Mouse (Mus musculus) cerebellum, adult 18-20 months (tissue): Measurements from ENCODE around the gene Agap1.
A peak's percentile ranks its signal among the peaks of the same experiment; 100 is the strongest.

Source experiments
- DNase-seq, 2 experiments: peaks; one replicate each; pipeline ENCODE4 v3.0.0; 2021

Gene Agap1

DNA sequence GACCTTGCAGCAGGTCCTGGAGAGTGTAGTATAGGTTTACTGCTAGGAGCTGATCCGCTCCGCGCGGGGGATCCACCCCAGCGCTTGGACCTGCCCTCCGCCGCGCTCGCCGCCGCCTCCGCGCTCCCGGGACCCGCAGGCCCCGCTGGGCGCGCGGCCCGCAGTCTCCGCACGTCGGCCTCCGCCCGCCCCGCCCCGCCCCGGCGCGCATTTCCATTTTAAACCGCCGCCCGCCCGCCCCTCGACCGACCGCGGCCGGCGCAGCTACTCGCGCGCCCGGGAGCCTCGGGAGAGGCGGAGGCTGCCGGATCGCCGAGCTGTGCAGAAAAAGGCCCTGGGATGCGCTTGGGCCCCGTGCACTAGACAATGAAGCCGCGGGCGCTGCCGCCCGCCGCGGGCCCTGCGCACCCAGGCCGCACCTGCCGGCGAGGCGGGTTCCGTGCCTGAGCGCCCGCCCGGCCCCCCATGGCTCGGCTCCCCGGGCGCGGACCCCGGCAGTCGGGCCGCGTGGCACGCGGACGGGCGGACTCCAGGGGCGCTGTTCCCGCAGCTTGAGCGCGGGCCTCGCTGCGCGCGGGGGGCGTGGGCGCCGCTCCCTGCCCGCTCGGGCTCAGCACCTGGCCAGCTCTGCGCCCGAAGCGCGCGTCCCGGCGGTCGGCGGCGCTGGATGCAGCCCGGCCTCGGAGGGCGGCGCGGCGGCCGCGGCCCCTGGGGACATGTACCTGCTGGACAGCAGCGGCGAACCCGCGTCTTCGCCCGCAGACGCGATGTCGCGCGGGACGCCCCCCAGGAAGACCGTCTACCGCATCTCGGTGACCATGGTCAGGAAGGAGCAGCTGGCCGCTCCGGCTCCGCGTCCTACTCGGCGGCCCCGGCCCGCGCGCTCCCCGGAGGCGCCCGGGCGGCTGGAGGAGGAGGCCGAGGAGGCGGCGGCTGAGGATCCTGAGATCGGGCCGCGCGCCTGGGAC, 125.7 kb downstream of the Agap1 start:
- peak; percentile 82 to 95 for DNase-seq

DNA sequence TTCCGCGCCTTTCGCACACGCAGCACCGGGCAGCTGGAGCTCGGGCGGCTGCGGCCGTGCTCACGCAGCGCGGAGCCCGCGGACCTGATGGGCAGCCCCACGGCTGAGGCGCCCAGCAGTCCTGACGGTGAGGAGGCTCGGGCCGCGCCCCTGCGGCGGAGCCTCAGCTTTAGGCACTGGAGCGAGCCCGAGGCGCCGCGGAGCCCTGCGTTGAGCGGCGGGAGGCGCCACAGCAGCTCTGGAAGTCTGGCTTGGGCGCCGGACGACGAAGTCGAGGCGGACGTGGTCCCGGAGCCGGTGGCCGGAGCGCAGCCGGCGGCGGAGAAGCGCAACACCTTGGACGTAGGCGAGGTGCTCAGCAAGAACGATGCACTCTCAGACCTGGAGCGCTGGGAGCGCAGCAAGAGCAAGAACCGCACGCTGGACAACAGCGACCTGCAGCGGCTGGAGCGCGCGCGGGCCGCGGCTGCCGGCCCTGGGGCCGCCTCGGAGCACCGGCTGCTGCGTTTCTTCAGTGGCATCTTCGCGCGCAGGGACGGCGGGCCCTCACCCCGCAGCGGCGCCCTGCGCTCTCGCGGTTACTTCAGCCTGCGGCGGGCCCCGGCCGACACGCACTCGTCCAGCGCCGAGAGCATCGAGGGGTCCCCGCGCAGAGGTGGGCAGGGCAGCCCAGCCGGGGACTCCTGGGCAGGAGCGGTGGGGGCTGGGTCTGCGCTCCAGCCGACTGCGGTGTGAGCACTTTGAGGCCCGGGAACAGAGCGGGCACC, 126.6 kb downstream of the Agap1 start:
- DNase-seq: peak; percentile 70 to 75

DNA sequence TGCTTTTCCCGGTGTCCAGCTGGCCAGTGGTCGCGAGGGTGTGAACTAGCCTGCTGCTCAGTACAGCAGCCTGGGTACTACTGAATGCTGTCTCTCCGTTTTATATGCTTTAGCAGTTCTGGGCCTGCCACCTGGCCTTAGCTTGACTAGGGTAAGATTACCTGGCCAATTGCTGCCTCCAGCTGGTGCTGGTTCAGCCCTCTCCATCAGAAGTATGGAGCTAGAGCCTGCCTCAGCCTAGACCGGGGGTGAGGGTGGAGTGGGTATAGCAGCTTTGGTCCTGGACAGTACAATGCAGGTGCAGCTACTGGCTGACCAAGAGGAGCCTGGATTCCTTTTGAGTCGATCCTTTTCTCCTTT, 127.1 kb downstream of the Agap1 start:
- peak in 1 of 2 experiments; percentile 47 for DNase-seq

DNA sequence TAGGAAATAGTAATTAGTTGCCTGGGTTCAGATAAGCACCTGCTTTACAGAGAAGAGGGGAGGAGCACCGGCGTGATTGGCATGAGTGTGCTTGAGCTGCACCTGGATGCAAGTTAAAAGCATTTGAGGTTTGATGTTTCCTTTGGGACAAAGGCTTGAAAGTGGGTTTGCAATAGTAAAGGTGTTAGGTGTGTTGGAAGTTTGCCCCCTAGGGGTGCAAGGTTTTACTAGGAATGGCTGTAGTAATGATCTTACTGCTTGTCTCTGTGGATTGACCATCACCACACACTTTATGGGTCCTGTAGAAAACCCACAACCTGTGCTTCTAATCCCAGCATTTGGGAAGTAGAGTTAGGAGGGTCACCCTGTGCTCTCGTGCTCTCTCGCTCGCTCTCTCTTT, 128.8 kb downstream of the Agap1 start:
- DNase-seq: no peak

DNA sequence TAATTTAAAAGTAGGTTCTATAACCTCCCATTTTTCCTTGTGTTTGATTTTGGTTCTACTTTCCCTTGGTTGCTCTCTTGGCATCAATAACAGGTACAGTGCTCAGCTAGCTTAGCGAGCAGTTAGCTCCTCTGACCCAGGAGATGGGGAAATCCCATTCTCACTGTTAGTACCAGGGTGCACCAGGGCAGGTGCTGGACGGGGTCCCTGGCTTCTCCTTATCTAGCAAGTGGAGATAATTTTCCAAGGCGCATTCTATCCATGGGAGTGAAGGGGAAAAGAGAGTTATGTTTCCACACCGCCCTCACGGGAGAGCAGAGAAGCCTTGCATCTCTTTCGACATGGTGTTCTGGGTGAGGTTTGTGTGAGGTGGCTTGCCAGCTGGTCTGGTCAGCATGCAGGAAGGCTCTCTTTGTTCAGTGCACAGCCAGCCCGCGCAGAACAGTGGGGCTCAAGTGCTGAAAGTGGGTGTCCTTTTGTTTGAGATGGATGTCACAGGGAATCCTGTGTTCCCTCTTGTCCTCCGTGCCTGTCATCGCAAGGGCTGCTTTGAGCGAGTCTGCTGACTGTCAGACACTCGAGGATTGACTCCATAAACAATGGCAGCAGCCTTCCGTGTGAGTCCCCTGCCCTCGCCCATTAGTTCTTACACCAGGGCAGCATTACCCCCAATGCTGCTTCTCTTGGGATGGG, 132.5 kb downstream of the Agap1 start:
- no peak for DNase-seq

DNA sequence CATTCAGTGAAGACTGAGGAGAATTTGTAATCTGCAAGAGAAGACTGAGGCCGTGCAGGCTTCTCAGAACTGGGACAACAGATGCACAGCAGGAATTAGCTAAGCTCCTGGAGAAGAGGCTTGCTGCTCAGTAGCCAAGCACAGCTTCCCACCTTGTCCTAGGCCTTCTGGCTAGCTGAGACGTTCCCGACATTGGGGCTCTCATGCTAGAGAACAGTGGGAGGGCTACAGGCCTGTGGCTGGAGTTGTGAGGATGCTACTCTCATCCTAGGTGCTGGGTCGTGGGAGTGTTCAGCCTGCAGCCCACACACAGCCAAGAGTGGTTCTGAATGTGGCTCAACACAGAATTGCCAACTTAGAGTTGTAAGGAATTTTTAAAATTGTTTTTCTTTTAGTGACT, 133.5 kb downstream of the Agap1 start:
- DNase-seq: no peak

DNA sequence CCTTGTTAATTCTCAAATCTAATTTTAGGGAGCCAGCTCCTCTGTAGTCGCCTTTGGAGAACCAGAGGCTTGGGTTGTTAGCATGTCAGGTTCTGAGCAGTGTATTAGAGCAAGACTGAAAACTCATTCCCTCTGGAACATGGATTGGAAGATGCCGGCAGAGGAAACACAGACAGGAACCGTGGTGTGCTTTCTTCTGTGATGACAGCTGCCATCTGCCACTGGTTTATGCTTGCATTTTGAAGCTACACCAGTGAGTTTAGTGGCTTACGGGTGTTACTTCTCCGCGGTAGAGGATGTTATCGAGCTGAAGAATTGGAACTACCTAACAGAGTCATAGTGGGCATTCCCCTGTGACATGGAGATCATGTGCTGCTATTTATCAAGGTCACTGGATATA, 136.4 kb downstream of the Agap1 start:
- DNase-seq: peak in 1 of 2 experiments; percentile 48

DNA sequence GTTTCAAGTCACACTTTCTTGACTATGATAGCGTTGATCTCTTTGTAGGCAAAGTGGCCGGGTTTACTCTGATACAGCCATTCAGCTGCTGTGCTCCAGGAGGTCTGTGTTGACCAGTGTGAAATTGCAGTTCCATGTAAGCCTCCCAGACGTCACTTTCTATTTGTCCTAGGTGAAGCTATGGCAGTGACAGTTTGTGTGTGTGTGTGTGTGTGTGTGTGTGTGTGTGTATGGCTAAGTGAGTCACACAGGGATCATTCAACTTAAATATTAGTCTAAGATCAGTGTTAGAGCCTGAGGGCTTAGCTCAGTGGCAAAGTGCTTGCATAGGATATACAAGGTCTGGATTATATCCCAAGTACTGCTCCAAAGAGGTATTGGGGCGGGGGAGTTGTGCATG, 138.6 kb downstream of the Agap1 start:
- no peak for DNase-seq

DNA sequence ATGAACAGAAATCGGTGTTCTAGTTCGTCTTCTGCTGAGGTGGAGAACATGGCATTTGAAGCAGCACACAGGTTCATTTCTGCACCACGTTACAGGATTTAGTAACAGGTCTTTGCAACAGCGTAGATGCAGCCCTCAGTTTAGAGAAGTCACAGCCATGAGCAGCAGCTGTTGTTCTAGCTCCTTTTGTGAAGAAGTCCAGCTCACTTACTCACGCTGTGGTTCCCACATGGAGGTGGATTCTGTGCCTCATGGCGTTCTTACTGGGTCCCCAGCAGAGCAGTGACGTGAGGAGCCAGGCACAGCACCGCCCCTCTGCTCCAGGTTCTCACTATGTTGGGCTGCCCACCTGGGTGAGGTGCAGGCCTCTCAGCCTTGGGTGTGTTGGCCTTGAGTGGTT, 140.4 kb downstream of the Agap1 start:
- DNase-seq: no peak

DNA sequence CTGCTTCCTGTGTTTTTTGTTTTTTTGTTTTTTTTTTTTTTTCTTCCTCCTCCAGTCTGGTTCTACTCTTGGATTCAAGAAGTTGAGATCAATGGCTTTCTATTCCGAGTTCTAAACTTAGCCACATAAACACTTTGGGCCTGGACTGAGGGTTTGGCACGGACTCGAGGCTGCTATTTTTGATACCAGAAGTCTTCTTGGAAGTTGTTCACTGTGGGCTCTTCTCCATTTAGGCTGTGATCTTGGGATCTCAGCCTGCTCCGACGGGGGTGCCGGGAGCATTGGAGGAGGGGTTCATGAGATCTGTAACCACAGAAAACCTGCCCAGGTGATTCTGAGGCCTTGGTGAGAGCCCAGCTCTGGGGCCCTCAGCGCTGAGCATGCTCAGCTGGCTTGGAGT, 140.8 kb downstream of the Agap1 start:
- DNase-seq: no peak

DNA sequence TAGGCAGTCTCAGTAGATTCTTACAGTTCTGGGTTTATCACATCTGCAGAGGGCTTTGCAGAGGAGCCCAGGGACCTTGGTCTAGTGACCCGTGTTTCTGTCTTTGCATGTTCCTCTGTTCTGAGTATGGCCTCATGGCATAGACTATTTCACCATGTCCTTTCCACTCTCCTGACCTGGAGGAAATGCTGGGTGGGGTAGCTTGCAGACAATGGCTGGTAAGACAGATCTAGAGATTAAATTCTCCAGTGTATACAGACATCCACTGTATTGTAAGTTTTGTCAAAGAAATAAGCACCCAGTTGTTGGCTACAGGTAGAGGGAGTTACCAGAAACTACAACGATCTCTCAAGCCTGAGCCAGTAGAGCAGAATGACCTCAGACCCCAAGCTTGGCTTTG, 141.6 kb downstream of the Agap1 start:
- no peak for DNase-seq

DNA sequence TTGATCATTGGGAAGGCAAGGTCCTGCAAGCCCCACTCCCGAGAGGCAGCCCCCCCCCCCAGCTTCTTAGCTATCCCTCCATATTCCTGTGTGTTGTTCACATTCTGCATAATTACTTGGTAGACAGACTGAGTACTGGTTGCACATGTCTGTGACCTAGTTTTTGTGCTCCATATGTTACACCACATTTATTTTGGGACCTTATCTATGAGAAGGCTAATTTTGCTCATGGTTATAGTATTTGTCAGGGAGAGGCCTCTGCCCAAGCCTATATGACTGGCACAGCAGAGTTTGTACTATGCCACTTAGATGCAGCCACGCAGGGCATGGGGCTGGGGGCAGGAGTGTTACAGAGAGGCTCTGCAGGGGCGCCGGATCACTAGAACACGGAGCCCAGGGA, 144.3 kb downstream of the Agap1 start:
- peak in 1 of 2 experiments; percentile 42 for DNase-seq

DNA sequence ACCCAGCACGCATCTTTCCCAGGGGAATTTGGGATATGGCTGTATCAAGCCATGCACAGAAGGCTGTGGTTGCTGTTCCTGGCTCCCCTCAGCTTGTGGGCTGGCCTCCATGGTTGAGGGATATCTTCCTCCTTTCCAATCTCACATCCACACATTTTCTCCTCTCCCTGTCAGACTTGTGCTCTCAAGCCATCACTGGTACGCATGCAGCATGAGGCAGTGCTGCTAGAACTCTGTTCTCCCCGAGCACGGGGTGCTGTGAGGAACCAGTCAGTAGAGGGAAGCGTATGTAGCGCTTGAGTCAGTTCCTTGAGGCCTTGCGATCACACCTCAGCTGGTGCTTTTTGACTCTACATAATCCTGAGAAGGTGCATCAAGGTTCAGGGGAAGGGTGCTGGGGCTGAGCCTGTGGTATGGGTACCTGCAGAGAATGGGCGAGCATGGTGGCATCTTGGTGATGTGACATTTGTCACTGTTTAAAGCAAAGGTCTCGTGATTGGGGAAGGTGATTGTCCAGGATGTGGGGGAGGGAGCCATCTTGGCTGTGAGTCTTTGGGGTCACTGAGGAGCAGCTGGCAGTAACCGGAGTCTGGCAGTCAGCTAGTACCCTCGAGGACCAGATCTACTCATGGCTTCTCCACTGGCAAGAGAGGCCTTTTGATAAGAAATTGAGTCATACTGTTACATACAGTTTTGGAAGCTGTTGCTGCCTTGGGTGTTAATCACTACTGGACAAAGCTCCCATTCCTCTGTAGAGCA, 145.6 kb downstream of the Agap1 start:
- peak in 1 of 2 experiments; percentile 39 for DNase-seq

DNA sequence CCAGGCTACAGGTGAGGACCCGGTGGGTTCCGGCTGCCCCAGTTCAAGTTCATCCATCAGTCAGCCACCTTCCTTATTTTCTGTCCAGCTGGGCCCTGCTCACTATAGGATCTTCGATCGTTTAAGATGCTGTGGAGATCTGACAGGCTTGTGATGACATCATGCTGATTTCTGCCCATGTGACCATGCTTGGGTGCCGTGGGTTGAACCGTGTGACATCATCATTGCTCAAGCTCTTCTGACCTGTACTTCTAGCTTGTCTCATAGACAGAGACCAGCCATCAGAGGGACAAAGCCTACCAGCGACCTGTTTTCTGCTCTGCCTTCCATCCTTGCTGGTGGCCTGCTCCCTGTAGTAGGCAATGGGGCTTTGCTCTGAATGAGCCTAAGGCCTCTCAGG, 146.7 kb downstream of the Agap1 start:
- no peak for DNase-seq

DNA sequence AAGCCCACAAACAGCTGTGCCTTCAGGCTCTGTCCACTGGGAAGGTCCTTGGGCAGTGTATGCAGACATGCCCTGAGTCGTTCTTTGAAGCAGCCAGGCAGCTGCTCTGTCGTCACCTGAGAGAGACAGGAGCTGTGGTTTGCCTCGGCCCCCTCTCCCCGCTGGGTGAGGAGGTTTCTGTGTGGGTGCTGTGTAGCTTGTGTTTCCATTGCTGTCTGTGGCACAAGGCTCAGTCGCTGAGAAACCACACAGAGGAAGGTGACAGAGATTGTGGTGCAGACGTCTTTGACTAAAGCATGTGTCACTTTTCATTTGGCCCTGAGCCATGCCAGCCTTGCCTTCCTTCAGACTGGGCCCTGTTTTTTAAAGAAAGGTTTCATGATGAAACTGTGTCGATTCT, 148.3 kb downstream of the Agap1 start:
- peak in 1 of 2 experiments; percentile 42 for DNase-seq

DNA sequence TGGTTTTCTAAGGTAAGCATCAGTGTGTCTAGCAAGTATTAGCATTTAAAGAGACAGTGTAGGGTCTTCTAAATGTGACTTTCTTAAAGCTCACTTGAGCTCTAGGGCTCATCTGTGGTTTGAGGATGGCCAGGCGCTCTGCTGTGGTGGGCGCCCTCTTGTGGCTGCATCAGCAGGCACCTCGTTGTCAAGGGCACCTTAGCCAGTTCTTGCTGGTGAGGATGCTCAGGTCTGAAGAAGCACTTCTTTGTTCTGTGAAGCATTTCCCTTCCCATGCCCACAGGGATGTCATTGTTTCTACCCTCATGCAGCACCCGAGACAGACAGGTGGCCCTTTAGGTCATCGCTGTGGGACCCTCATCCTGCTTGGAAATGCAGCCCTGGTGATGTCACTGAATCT, 152.0 kb downstream of the Agap1 start:
- DNase-seq: peak; percentile 82 to 89

DNA sequence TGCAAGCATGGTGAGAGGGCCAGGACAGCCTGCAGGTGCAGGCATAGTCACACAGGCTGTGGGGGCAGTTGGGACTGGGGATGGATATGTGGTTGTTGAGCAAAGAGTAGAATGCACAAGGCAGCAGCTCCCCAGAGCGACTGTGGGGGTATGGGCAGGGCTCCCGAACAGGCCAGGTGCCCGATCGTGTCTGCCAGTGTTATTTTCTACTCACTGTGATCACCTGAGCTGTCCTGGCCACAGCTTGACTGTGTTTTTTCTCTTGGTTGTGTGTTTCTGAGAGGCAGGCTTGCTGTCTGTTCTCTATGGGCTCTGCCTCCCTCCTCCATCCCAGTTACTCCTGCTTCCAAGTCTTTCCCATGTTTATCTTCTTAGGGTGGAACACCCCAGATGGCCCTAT, 154.2 kb downstream of the Agap1 start:
- peak; percentile 63 to 72 for DNase-seq

DNA sequence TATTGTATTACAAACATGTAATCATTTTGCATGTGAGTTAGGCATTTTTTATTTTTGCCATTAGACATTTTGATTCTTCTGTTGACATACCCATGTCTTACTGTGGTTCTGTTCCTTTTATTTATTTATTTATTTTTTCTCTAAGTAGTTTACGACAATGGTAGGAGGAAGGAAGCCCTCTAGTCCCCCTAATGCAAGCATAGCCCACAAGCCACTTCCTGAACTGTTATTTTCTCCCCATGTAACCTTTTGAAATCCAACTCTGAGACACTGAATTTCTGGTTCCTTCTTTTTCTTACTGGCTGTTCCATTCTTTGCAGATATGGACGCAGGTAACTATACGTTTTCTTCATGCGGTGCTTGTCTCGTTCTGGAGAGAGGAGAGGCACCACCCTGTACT, 155.4 kb downstream of the Agap1 start:
- no peak for DNase-seq

DNA sequence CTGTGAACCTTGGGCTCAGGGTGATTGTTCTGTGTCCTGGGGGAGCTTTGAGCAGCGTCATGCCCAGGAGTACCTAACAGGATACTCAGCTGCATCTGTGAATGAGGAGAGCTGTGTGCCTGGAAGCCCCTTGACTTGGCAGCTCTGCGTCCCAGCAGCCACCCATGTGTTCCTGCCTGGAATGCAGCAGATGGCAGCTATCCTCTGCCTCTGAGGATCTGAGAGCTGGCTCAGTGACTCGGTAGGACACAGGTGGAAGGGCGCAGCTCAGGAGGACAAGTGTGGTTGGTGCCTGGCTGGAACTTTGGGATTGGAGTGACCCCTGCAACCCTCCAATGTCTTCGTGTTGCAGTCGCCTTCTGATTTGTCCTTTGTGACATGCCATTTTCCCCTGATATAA, 156.9 kb downstream of the Agap1 start:
- DNase-seq: peak in 1 of 2 experiments; percentile 59

DNA sequence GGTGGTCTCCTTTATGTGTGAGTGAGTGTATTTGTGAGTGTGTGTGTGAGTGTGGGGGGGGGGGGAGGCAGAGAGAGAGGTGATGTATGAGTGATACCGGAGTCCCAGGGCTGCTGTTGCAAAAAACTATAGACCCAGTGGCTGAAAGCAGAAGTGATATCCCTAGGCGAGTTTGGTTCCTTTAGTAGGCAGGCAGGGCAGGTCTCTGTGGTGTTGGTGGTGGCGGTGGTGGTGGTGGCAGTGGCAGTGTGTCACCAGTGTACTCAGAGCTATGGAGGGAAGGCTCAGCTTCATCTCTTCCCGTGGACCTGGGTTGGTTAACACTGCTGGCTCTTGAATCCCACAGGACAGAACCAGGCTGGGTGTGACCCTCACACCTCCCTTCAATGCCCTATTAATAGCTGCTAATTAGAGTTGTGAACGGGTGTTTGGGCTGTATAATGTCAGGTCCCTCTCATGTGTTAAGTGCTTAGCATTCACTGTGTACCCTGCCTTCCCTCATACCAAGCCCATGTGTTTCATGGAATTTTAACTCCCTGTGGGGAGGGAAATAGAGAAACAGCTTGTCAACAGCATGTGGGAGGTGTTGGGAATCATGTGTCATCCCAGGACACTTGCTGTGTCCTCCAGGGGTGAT, 158.7 kb downstream of the Agap1 start:
- DNase-seq: no peak

DNA sequence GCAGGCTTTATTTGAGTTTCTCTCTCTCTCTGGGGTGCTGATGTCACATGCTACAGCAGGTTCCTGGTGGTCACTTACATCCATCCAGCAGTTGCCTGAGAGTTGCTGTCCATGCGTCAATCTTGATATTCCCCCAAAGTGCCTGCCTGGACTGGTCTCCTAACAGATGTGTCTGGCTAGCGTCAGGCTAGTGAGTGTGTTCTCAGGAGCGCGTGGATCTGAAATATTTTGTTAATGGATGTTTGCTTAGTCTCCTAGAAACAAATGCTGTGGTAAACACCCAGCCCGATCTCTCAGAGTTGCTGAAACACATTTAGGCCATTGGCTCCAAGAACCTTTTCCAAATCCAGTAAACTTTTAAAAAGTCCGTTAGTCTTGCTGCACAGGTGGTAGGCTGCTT, 161.9 kb downstream of the Agap1 start:
- DNase-seq: no peak

DNA sequence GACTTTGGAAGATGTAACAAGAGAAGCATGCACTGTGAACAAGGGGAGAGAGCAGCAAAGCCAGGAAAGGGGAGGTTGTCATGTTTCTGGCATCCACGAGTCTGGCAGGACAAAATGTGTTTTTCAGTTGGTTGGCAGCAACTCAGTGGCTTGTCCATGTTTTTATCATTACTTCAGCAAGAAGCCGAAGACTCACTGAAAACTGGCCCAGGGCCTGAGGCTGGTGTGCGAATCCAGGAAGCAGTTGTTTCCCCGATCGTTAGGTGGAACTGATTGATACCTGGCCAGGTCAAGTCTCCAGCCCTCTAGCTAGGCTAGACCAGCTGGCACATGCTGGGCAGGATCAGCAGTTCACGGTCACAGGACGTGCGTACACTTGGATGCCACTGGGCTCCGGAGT, 162.7 kb downstream of the Agap1 start:
- no peak for DNase-seq
